Mouse (Mus musculus) megakaryocyte, embryonic 14.5 days (primary cell): ENCODE measurements around the gene Olfr577.

Experiments used
- FLI1 ChIP-seq: IDR thresholded peaks from 2 replicates; pipeline ENCODE4 v1.6.1; 2012; ENCODE audit warnings: low read length, inconsistent platforms, mixed read lengths
- GATA1 ChIP-seq: IDR thresholded peaks from 3 replicates; pipeline ENCODE4 v1.6.1; 2012; ENCODE audit warnings: mixed read lengths, low read length, inconsistent platforms, borderline replicate concordance

GRCm38 (mm10) chr7:102943417-102943816 lies 32.3 kb downstream of the Olfr577 start:
- TF ChIP-seq FLI1 (no peak), GATA1 (no peak)
